Mouse (Mus musculus) kidney, adult 18-20 months (tissue): ENCODE measurements around the gene Gm20604.

Experiments used
- DNase-seq: peaks from one replicate; pipeline ENCODE4 v3.0.0; 2021

The Gm20604 gene

GRCm38 (mm10) chr12:102705216-102705871 lies 53.1 kb downstream of the Gm20604 start:
- peak; percentile 85 for DNase-seq

GRCm38 (mm10) chr12:102704457-102705198 lies 53.8 kb downstream of the Gm20604 start, which contains the start of gene Itpk1:
Gene Itpk1 (minus strand): TSS chr12:102704930.
- DNase-seq, result peak; percentile 56

GRCm38 (mm10) chr12:102703921-102704408 lies 54.5 kb downstream of the Gm20604 start:
- no peak for DNase-seq

GRCm38 (mm10) chr12:102703441-102703840 lies 55.0 kb downstream of the Gm20604 start:
- DNase-seq, result no peak

GRCm38 (mm10) chr12:102703111-102703412 lies 55.4 kb downstream of the Gm20604 start:
- no peak for DNase-seq

- peak; percentile 80 for DNase-seq
These were observed 55.9 kb downstream of the Gm20604 start for GRCm38 (mm10) chr12:102702356-102703110.

- DNase-seq, result no peak
These were observed 56.7 kb downstream of the Gm20604 start for GRCm38 (mm10) chr12:102701691-102702207.

GRCm38 (mm10) chr12:102700453-102700852 lies 58.0 kb downstream of the Gm20604 start:
- no peak for DNase-seq

- DNase-seq, result no peak
These were observed 59.3 kb downstream of the Gm20604 start for GRCm38 (mm10) chr12:102699156-102699555.

- DNase-seq, result no peak
These were observed 60.3 kb downstream of the Gm20604 start for GRCm38 (mm10) chr12:102698089-102698684.

GRCm38 (mm10) chr12:102697381-102697780 lies 61.1 kb downstream of the Gm20604 start:
- DNase-seq, result no peak

- DNase-seq, result no peak
These were observed 61.7 kb downstream of the Gm20604 start for GRCm38 (mm10) chr12:102696635-102697354.

GRCm38 (mm10) chr12:102695369-102696239 lies 62.9 kb downstream of the Gm20604 start:
- DNase-seq, result no peak

- no peak for DNase-seq
These were observed 66.7 kb downstream of the Gm20604 start for GRCm38 (mm10) chr12:102691761-102692160.
